Mouse (Mus musculus) heart, postnatal 4 days (tissue): Measurements from ENCODE around the gene Zyg11b. TPM values are rescaled to one million over a fixed set of nuclear protein-coding genes. Genes with fewer than 3 reads are reported as not detected.

Source experiments
- total RNA-seq, 2 experiments: library from RNA; stranded (reverse); gene quantifications; 2 replicates each; pipeline ENCODE4 v1.2.3; 2021

Gene Zyg11b
- total RNA-seq, 2 experiments from 2014 or later, result 30.9 to 31.4 TPM

Other genes with a start within 250 kb of the Zyg11b start
- 10 to 100 TPM in 1 of 2 experiments, 1 to 10 TPM in 1; 10.0 to 10.8 TPM for gene Podn, start 204.7 kb downstream of the Zyg11b start, total RNA-seq
- gene Scp2, start 156.1 kb downstream of the Zyg11b start, total RNA-seq, result 100 to 1,000 TPM; 119 to 132 TPM
- 10 to 100 TPM; 22.1 to 27.9 TPM for gene Echdc2, start 135.7 kb downstream of the Zyg11b start, total RNA-seq
- not detected for gene Zyg11a, start 83.0 kb downstream of the Zyg11b start, total RNA-seq
- 10 to 100 TPM; 41.1 to 46.8 TPM for gene Coa7, start 27.0 kb upstream of the Zyg11b start, total RNA-seq
- under 1 TPM; 0.50 TPM for gene Shisal2a, start 82.3 kb upstream of the Zyg11b start, total RNA-seq
- gene Gpx7, start 105.9 kb upstream of the Zyg11b start, total RNA-seq, result 10 to 100 TPM; 27.5 to 30.6 TPM
- gene Tut4, start 158.3 kb upstream of the Zyg11b start, total RNA-seq, result 10 to 100 TPM; 47.7 to 49.3 TPM